10 mouse cellular contexts compared by ENCODE assay signal in genomic region chr6:133812342-133812741, GRCm38 (mm10). TPM values are rescaled to one million over a fixed set of nuclear protein-coding genes. Genes with fewer than 3 reads are reported as not detected.
A peak's percentile ranks its signal among the peaks of the same experiment; 100 is the strongest.
DNase-seq lines count a peak whose midpoint lies in the region; ATAC-seq and TF ChIP-seq lines count a peak whose summit lies in the region.
"Had no signal": no experiment of that assay in that cellular context is flagged by ENCODE, and none has a peak within 500 bp of the region (broad histone marks: within the 10 kb centered on the region; RNA-seq: fewer than 3 reads in every experiment).

No protein-coding gene starts in this region.

- no peak overlapping the region for H3K4me2 ChIP-seq in intestine, postnatal 0 days (replicated peaks; ENCODE audit: low read depth)
- H3K4me2 ChIP-seq in intestine, embryonic 16.5 days (ENCODE audit: low read depth, low read length): no peak overlapping the region

- no peaks in the 10 kb centered on the region for H3K27me3 ChIP-seq in intestine, postnatal 0 days (replicated peaks; ENCODE audit: control insufficient read depth, insufficient read depth, low read length)
- no peaks in the 10 kb centered on the region for H3K27me3 ChIP-seq in intestine, embryonic 16.5 days (replicated peaks; ENCODE audit: control insufficient read depth, insufficient read depth, low read length)

- no peak for ATAC-seq in intestine, postnatal 0 days
- ATAC-seq in intestine, embryonic 16.5 days: no peak
- no peak for ATAC-seq in megakaryocyte, adult 5-6 weeks (ENCODE audit: poor library complexity, severe bottlenecking)

- no peak overlapping the region for H3K9ac ChIP-seq in intestine, postnatal 0 days (ENCODE audit: low read depth, low read length)
- no peak overlapping the region for H3K9ac ChIP-seq in intestine, embryonic 16.5 days (ENCODE audit: low read depth, low read length)

- no peak overlapping the region for H3K4me3 ChIP-seq in intestine, postnatal 0 days (ENCODE audit: low read depth, low read length)
- H3K4me3 ChIP-seq in intestine, embryonic 16.5 days (ENCODE audit: low read length): no peak overlapping the region

- H3K36me3 ChIP-seq in intestine, postnatal 0 days (ENCODE audit: control insufficient read depth, insufficient read depth): no peaks in the 10 kb centered on the region
- H3K36me3 ChIP-seq in intestine, embryonic 16.5 days (ENCODE audit: control insufficient read depth, insufficient read depth, low read length): no peaks in the 10 kb centered on the region

- no peaks in the 10 kb centered on the region for H3K9me3 ChIP-seq in intestine, postnatal 0 days (ENCODE audit: control insufficient read depth)
- no peaks in the 10 kb centered on the region for H3K9me3 ChIP-seq in intestine, embryonic 16.5 days (ENCODE audit: control insufficient read depth, low read length)

- TF ChIP-seq CTCF in intestine, postnatal 0 days (IDR thresholded peaks at IDR 0.05; ENCODE audit: low read depth): peak; percentile 60

- no peaks in the 10 kb centered on the region for H3K4me1 ChIP-seq in intestine, postnatal 0 days (replicated peaks; ENCODE audit: control insufficient read depth, insufficient read depth, low read length)
- no peaks in the 10 kb centered on the region for H3K4me1 ChIP-seq in intestine, embryonic 16.5 days (ENCODE audit: control insufficient read depth, insufficient read depth, low read length)

- no peak overlapping the region for H3K27ac ChIP-seq in intestine, postnatal 0 days (ENCODE audit: low read depth, low read length)
- H3K27ac ChIP-seq in intestine, embryonic 16.5 days (ENCODE audit: low read length): no peak overlapping the region

- WGBS in intestine, postnatal 0 days: 42% methylated on average over 1 of the region's 1 CpGs
- WGBS in intestine, embryonic 16.5 days: 48% methylated on average over 1 of the region's 1 CpGs

- DNase-seq in right cerebral cortex, adult 18-20 months: peak; percentile 4
- no peak for DNase-seq in right cerebral cortex, postnatal 10 days (ENCODE audit: low spot score in 2 of 2)
- peak; percentile 50 for DNase-seq in adipocyte (ENCODE audit: low spot score)
- DNase-seq in right cerebral cortex, postnatal 4 days: peak; percentile 1
- DNase-seq in cerebellum, adult 9-11 months: no peak

RNA-seq across cellular contexts. Expression of gene Kap, which starts 41.2 kb away (rescaled TPM):
- not detected in 2 replicates for polyA plus RNA-seq in intestine, postnatal 0 days (2015; fragmentation: Nextera tagmentation; extraction: Ambion mirVana)
- polyA plus RNA-seq in intestine, embryonic 16.5 days (2015; fragmentation: Nextera tagmentation; extraction: Ambion mirVana): not detected in 2 replicates
- total RNA-seq in megakaryocyte, adult 5-6 weeks (2015): not detected in 2 replicates
- not detected in 2 replicates for total RNA-seq in megakaryocyte, adult 5-6 weeks (2017)
- total RNA-seq: heart, postnatal 25 days; left cerebral cortex, postnatal 10 days had no signal

Comparison
In these comparisons a context has a peak if more than half of its experiments do, and no peak if none do; other contexts are left out.
1. DNase-seq: peak in right cerebral cortex, adult 18-20 months (single experiment), adipocyte (single experiment) and right cerebral cortex, postnatal 4 days (single experiment); none in right cerebral cortex, postnatal 10 days (0 of 2) and cerebellum, adult 9-11 months (single experiment).